Mouse (Mus musculus): ENCODE measurements around the gene Nelfcd. TPM values are rescaled to one million over a fixed set of nuclear protein-coding genes. Genes with fewer than 3 reads are reported as not detected.

The Nelfcd gene
- 102 and 106 TPM in 2 replicates for polyA plus RNA-seq (2014; fragmentation: Nextera tagmentation; extraction: Ambion mirVana)

DNA sequence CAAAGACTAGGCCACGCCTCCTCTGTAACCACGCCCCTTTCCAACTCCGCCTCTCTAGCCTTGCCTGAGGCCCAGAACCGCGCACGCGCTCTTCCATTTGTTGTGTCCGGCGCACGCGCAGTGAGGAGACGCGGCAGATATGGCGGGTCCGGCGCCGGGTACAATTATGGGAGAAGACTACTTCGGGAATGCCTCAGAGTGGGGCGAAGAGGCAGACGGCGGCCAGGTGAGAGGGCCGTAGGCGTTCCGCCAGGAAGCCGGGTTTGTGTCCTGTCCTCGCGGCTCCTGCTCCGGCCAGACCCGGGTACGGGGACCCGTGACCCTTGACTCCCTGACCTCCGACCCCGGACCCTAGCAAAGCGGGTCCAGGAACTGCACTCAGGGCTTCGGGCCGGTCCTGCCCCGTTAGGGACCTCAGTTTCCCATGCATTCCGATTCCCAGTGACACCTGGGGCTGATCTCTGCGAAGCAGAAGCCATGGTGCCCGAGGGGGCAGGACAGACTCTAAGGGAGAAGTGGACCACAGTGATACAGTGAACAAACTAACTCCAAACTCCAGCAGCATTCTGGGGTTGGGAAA, at the start of gene Nelfcd:
Gene Nelfcd, plus strand, starts transcription at position 74 of the 580 bp plus-strand sequence.
- H3K36me3 ChIP-seq (replicated peaks; ENCODE audit: control insufficient read depth, insufficient read depth), result no peaks in the 10 kb centered on the region
- peak within 1 kb of the TSS; percentile 65 for H3K4me3 ChIP-seq (replicated peaks; ENCODE audit: low read length)
- peak; percentile 94 for ATAC-seq (ENCODE audit: low FRiP score)
- peaks cover 7% of the 10 kb centered on the region for H3K4me1 ChIP-seq (replicated peaks; ENCODE audit: control insufficient read depth, insufficient read depth, low read length)
- H3K9ac ChIP-seq, result peak within 1 kb of the TSS; percentile 78
- no peaks in the 10 kb centered on the region for H3K27me3 ChIP-seq (ENCODE audit: control insufficient read depth, insufficient read depth, low read length)
- no peak within 1 kb of the TSS for H3K27ac ChIP-seq
- WGBS, result under 1% methylated on average over 40 of the region's 40 CpGs
- peak; percentile 99 for DNase-seq (ENCODE audit: low spot score)
- H3K4me2 ChIP-seq (replicated peaks), result peak within 1 kb of the TSS; percentile 75
- no peaks in the 10 kb centered on the region for H3K9me3 ChIP-seq (ENCODE audit: control insufficient read depth, low read length)

DNA sequence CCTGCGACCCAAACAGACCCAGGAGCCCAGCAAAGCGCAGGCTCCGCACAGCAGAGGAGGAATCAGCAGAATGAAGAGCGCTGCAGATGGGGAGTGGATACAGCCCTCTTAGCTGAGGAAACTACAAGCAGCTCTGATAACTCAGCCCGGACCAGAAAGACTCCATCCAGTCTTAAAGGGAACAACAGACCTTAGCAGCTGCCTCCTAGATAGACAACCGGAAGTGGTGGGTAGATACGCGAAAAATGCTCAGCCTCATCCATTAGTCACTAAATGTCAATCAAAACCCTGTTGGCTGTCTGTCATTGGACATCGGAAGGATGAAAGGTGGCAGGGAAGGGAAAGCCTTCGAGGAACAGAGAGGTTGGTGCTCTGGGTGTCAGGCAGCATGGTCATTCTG, 49.0 kb upstream of the Nelfcd start:
- H3K9ac ChIP-seq, result no peak overlapping the region
- H3K4me3 ChIP-seq (replicated peaks; ENCODE audit: low read length), result no peak overlapping the region
- H3K36me3 ChIP-seq (replicated peaks; ENCODE audit: control insufficient read depth, insufficient read depth), result no peaks in the 10 kb centered on the region
- DNase-seq (ENCODE audit: low spot score), result no peak
- WGBS, result 86% methylated on average over 10 of the region's 10 CpGs
- no peaks in the 10 kb centered on the region for H3K27me3 ChIP-seq (ENCODE audit: control insufficient read depth, insufficient read depth, low read length)
- no peak overlapping the region for H3K27ac ChIP-seq
- ATAC-seq (ENCODE audit: low FRiP score), result no peak
- no peak overlapping the region for H3K4me2 ChIP-seq (replicated peaks)
- H3K9me3 ChIP-seq (ENCODE audit: control insufficient read depth, low read length), result no peaks in the 10 kb centered on the region
- H3K4me1 ChIP-seq (replicated peaks; ENCODE audit: control insufficient read depth, insufficient read depth, low read length), result no peaks in the 10 kb centered on the region

DNA sequence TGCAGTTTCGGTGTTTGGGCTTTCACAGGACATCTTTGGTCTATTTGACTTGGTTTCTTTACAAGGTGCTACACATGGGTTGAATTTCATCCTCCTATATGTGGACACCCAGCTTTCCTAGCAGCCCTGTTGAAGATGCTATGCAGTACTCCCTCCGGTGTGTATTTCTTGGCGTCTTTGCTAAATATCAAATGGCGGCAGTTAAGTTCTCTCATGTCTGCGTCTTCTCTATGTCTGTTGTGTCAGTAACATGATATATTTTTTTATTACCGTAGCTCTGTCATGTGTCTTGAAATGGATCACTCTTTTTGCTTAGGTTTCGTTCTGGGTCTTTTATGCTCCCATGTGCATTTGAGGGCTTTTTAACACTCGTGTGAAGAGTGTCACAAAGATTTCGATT, 34.6 kb upstream of the Nelfcd start:
- DNase-seq (ENCODE audit: low spot score) (no peak), ATAC-seq (ENCODE audit: low FRiP score) (no peak)
- H3K4me2 ChIP-seq (replicated peaks), result no peak overlapping the region
- H3K27ac ChIP-seq, result no peak overlapping the region
- no peaks in the 10 kb centered on the region for H3K36me3 ChIP-seq (replicated peaks; ENCODE audit: control insufficient read depth, insufficient read depth)
- whole genome bisulfite sequencing, result 95% methylated on average over 9 of the region's 9 CpGs
- no peaks in the 10 kb centered on the region for H3K27me3 ChIP-seq (ENCODE audit: control insufficient read depth, insufficient read depth, low read length)
- H3K4me3 ChIP-seq (replicated peaks; ENCODE audit: low read length), result no peak overlapping the region
- no peaks in the 10 kb centered on the region for H3K9me3 ChIP-seq (ENCODE audit: control insufficient read depth, low read length)
- no peaks in the 10 kb centered on the region for H3K4me1 ChIP-seq (replicated peaks; ENCODE audit: control insufficient read depth, insufficient read depth, low read length)
- H3K9ac ChIP-seq, result no peak overlapping the region

DNA sequence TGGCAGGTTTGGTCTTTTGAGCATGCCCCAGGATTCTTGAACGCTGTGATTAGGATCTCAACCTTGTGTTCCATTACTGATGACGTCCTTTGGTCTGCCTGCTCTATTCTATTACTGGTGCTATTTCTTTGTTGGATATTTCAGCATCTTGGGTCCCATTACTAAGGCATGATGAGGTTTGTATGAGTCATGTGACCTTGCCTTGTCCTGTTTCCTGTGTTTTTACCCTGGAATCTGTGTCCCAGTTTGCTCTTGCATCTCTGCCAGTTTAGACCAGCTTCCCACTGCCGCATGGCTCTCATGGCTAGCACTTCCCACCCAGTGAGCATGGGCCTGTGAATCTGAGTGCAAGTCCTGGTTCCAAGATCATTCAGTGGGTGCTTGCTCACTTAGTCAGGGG, 23.7 kb upstream of the Nelfcd start:
- Histone ChIP-seq H3K9me3 (ENCODE audit: control insufficient read depth, low read length) (peaks cover 15% of the 10 kb centered on the region; the same call in 1 of the 2 replicates), H3K36me3 (replicated peaks; ENCODE audit: control insufficient read depth, insufficient read depth) (no peaks in the 10 kb centered on the region), H3K4me3 (replicated peaks; ENCODE audit: low read length) (no peak overlapping the region), H3K4me1 (replicated peaks; ENCODE audit: control insufficient read depth, insufficient read depth, low read length) (no peaks in the 10 kb centered on the region), H3K27ac (no peak overlapping the region), H3K4me2 (replicated peaks) (no peak overlapping the region), H3K9ac (no peak overlapping the region), H3K27me3 (ENCODE audit: control insufficient read depth, insufficient read depth, low read length) (no peaks in the 10 kb centered on the region)
- 94% methylated on average over 3 of the region's 3 CpGs for WGBS
- no peak for ATAC-seq (ENCODE audit: low FRiP score)
- DNase-seq (ENCODE audit: low spot score), result no peak

DNA sequence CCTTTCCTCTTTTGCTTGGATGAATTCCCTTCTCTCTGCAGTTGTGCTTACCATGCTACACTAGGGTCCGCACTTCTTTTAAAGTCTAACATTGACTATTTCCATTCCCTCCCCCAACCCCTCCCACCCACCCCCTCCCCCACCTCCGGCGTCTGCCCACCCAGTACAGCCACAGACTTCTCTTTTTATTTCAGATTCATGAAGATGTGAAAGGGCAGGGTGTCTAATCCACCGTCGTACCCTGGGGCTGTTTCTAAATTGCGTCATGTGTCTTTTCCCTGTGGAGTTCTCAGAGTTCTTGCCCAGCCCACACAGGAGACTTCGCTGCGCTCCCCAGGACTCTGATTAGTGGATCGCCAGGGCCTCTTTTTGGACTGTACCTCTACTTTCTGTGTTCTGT, 23.1 kb upstream of the Nelfcd start:
- 55% methylated on average over 9 of the region's 9 CpGs for WGBS
- Histone ChIP-seq H3K9me3 (ENCODE audit: control insufficient read depth, low read length) (peaks cover 15% of the 10 kb centered on the region; the same call in 1 of the 2 replicates), H3K36me3 (replicated peaks; ENCODE audit: control insufficient read depth, insufficient read depth) (no peaks in the 10 kb centered on the region), H3K4me2 (replicated peaks) (no peak overlapping the region), H3K27me3 (ENCODE audit: control insufficient read depth, insufficient read depth, low read length) (no peaks in the 10 kb centered on the region), H3K9ac (no peak overlapping the region), H3K27ac (no peak overlapping the region), H3K4me3 (replicated peaks; ENCODE audit: low read length) (no peak overlapping the region), H3K4me1 (replicated peaks; ENCODE audit: control insufficient read depth, insufficient read depth, low read length) (no peaks in the 10 kb centered on the region)
- no peak for ATAC-seq (ENCODE audit: low FRiP score)
- no peak for DNase-seq (ENCODE audit: low spot score)

DNA sequence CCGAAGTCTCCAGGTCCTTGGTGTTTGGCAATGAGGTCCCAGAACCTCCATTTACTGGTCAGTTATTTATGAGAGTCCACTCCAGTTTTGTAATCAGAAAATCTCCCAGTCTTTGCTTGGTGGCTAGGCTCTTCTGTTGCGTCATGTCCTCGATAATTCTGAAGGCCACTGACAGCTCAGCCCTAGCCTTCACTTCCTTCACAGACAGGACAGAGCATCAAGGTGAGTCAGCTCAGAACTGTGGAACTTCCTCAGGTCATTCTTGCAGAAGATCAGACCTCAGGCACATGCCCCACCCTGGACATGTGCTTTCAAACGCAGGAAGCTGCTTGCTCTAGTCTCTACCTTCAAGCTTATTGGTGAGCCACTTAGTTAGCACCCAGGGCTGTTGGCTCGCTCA, 22.2 kb upstream of the Nelfcd start:
- ATAC-seq (ENCODE audit: low FRiP score) (no peak), DNase-seq (ENCODE audit: low spot score) (no peak)
- WGBS, result 90% methylated on average over 5 of the region's 5 CpGs
- no peak overlapping the region for H3K4me3 ChIP-seq (replicated peaks; ENCODE audit: low read length)
- peaks cover 15% of the 10 kb centered on the region; the same call in 1 of the 2 replicates for H3K9me3 ChIP-seq (ENCODE audit: control insufficient read depth, low read length)
- no peaks in the 10 kb centered on the region for H3K4me1 ChIP-seq (replicated peaks; ENCODE audit: control insufficient read depth, insufficient read depth, low read length)
- no peaks in the 10 kb centered on the region for H3K36me3 ChIP-seq (replicated peaks; ENCODE audit: control insufficient read depth, insufficient read depth)
- H3K9ac ChIP-seq, result no peak overlapping the region
- no peak overlapping the region for H3K4me2 ChIP-seq (replicated peaks)
- H3K27me3 ChIP-seq (ENCODE audit: control insufficient read depth, insufficient read depth, low read length), result no peaks in the 10 kb centered on the region
- no peak overlapping the region for H3K27ac ChIP-seq

DNA sequence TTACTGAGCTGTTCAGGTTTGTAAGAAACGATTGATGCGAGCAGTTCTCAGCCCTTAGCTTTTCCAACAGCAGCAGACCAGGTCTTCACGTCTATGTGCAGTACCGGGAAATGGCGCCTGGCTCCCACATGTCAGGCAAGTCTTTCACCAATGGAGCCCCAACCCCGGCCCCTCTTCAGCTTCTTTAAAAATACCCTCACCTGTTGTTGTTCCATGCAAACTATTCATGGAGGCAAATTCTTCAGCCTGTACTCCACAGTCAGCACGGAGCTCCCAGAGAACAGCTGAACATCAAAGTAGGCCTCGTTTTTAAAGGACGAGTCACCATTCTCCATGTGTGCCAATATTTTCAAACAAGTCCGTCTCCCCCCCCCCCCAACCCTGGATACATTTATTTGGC, 19.0 kb upstream of the Nelfcd start:
- Histone ChIP-seq H3K4me3 (replicated peaks; ENCODE audit: low read length) (no peak overlapping the region), H3K9ac (no peak overlapping the region), H3K36me3 (replicated peaks; ENCODE audit: control insufficient read depth, insufficient read depth) (no peaks in the 10 kb centered on the region), H3K27me3 (ENCODE audit: control insufficient read depth, insufficient read depth, low read length) (no peaks in the 10 kb centered on the region), H3K27ac (no peak overlapping the region), H3K4me2 (replicated peaks) (no peak overlapping the region), H3K9me3 (ENCODE audit: control insufficient read depth, low read length) (peaks cover 6% of the 10 kb centered on the region; the same call in 1 of the 2 replicates), H3K4me1 (replicated peaks; ENCODE audit: control insufficient read depth, insufficient read depth, low read length) (no peaks in the 10 kb centered on the region)
- 81% methylated on average over 10 of the region's 10 CpGs for WGBS
- DNase-seq (ENCODE audit: low spot score) (no peak), ATAC-seq (ENCODE audit: low FRiP score) (no peak)

DNA sequence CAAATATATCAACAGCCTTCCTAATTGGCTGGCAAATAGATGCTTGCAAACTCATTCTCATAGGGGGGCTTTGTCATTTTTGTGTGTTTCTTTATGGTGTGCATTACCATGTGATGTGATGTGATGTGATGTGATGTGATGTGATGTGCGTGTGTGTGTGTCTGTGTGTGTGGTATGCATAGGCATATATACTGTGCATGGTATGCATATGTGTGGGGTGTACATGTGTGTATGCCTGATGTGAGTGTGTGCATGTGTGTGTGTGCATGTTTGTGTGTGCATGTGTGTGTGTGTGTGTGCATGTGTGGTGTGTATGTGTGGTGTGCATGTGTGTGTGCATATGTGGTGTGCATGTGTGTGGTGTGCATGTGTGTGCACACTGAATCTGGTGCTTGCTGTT, 18.5 kb upstream of the Nelfcd start:
- ATAC-seq (ENCODE audit: low FRiP score), result no peak
- Histone ChIP-seq H3K27ac (no peak overlapping the region), H3K4me2 (replicated peaks) (no peak overlapping the region), H3K27me3 (ENCODE audit: control insufficient read depth, insufficient read depth, low read length) (no peaks in the 10 kb centered on the region), H3K9ac (no peak overlapping the region), H3K4me1 (replicated peaks; ENCODE audit: control insufficient read depth, insufficient read depth, low read length) (no peaks in the 10 kb centered on the region), H3K4me3 (replicated peaks; ENCODE audit: low read length) (no peak overlapping the region), H3K36me3 (replicated peaks; ENCODE audit: control insufficient read depth, insufficient read depth) (no peaks in the 10 kb centered on the region), H3K9me3 (ENCODE audit: control insufficient read depth, low read length) (peaks cover 2% of the 10 kb centered on the region; the same call in 1 of the 2 replicates)
- 100% methylated on average over 1 of the region's 1 CpGs for WGBS
- no peak for DNase-seq (ENCODE audit: low spot score)

DNA sequence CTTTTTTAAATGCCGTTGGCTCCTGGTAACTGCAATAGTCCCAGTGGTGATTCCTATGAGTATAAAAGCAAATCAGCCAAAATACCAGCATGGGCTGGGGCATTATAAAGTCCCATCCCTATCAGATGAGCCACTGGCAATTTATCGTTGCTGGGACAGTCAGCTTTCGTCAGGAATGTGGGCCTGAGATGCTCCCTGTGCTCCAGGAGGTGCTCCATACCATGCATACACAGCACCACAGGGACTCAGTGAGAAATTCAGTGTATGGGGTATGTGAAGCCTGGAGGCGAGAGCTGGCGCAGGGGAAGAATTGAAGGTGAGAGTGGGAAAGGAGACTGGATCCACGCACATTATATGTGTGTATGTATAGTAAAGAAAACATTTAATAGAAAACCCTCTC, 17.7 kb upstream of the Nelfcd start:
- WGBS, result 94% methylated on average over 6 of the region's 6 CpGs
- DNase-seq (ENCODE audit: low spot score), result no peak
- H3K4me3 ChIP-seq (replicated peaks; ENCODE audit: low read length), result no peak overlapping the region
- no peak overlapping the region for H3K4me2 ChIP-seq (replicated peaks)
- H3K9me3 ChIP-seq (ENCODE audit: control insufficient read depth, low read length), result no peaks in the 10 kb centered on the region
- no peak for ATAC-seq (ENCODE audit: low FRiP score)
- H3K4me1 ChIP-seq (replicated peaks; ENCODE audit: control insufficient read depth, insufficient read depth, low read length), result no peaks in the 10 kb centered on the region
- H3K27ac ChIP-seq, result no peak overlapping the region
- no peaks in the 10 kb centered on the region for H3K36me3 ChIP-seq (replicated peaks; ENCODE audit: control insufficient read depth, insufficient read depth)
- no peaks in the 10 kb centered on the region for H3K27me3 ChIP-seq (ENCODE audit: control insufficient read depth, insufficient read depth, low read length)
- H3K9ac ChIP-seq, result no peak overlapping the region

DNA sequence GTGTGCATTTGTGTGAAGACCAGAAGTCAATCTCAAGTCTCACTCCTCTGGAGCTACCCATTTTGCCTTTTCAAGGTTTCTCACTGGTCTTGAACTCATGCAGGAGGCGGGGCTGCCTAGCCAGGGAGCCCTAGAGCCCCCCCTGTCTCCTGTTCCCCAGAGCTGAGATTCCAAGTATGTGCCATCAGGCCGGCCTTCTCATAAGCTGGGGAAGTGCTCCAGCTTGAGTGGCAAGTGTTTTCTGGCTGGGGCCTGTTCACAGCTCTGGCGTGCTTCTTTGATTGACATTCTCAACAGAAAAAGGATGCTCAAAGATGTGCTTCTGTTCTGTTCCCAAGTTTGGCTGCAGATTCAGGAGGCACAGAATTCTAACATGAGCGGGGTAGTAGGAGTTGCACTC, 15.2 kb upstream of the Nelfcd start:
- H3K9me3 ChIP-seq (ENCODE audit: control insufficient read depth, low read length), result no peaks in the 10 kb centered on the region
- 79% methylated on average over 4 of the region's 4 CpGs for WGBS
- H3K4me1 ChIP-seq (replicated peaks; ENCODE audit: control insufficient read depth, insufficient read depth, low read length), result no peaks in the 10 kb centered on the region
- H3K9ac ChIP-seq, result no peak overlapping the region
- ATAC-seq (ENCODE audit: low FRiP score) (no peak), DNase-seq (ENCODE audit: low spot score) (no peak)
- H3K4me2 ChIP-seq (replicated peaks), result no peak overlapping the region
- no peaks in the 10 kb centered on the region for H3K27me3 ChIP-seq (ENCODE audit: control insufficient read depth, insufficient read depth, low read length)
- no peak overlapping the region for H3K27ac ChIP-seq
- H3K4me3 ChIP-seq (replicated peaks; ENCODE audit: low read length), result no peak overlapping the region
- no peaks in the 10 kb centered on the region for H3K36me3 ChIP-seq (replicated peaks; ENCODE audit: control insufficient read depth, insufficient read depth)

All from hindbrain, embryonic 14.5 days (tissue).